Mouse (Mus musculus) left cerebral cortex, postnatal 14 days (tissue): ENCODE measurements around the gene Soga1. TPM values are rescaled to one million over a fixed set of nuclear protein-coding genes. Genes with fewer than 3 reads are reported as not detected.

Experiments used
- DNase-seq, 2 experiments: peaks; one replicate each; pipeline ENCODE4 v3.0.0; 2021 to 2022; ENCODE audit warnings: low spot score in 2 of 2, mixed read lengths in 1 of 2
- intact Hi-C: fragments of 180-260 bp; cut with DNase I; formaldehyde crosslinking; loops from one replicate; pipeline ENCODE4 v1.15.1; 2025
- total RNA-seq, 2 experiments: library from RNA; stranded (reverse); gene quantifications; 2 replicates each; pipeline ENCODE4 v1.2.3; 2021

Gene Soga1
- total RNA-seq, 2 experiments from 2014 or later: 38.8 to 41.1 TPM

DNA sequence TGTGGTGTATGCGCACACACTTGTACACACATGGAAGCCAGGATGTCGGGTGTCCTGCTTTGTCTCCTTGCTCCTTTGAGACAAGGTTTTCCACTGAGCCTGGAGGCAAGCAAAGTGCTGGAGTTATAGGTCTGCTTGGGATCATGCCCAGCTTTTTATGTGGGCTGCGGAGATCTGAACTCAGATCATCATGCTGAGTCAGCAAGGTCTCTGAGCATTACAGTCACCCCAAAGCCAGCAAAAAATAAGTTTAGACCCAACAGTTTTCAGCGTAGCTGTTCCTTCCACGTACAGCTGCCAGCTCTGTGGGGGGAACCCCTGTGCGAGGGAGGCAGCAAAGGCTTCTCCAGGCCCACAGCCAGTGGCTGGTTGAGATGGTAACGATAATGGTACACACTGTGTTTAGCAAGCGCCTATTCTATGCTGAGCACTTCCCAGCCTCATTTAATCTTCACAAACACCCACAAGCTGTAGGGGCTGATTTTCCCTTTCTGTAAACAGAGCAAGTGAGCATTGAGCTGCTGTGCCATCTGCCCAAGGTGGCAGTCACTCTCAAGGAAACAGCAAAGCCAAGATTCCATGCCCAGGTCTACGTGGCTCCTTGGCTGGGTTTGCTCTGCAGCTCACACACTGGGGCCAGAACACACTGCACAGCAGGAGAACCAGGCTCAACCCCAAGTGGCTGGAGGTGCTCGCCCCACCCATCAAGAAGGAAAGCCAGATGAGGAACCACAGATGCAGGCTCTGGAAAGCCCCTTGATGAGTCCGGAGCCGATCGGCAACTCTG lies 30.5 kb downstream of the Soga1 start:
- intact Hi-C loops: no loop called here

DNA sequence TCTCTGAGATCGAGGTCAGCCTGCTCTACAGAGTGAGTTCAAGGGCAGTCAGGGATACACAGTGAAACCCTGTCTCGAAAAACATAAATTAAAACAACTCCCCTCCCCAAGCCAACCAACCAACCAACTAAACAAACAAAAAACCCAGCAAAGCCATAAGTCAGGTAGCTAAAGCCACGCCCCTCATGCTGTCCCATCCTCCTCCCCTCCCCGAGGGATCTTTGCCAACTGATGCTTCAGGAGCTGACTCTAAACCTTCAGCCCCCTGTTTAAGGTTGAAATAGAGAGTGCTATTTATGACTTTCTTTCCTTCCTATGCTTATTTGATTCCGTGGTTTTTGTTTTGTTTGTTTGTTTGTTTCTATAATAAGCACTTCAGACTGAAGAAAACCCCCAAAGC lies 32.1 kb downstream of the Soga1 start:
- intact Hi-C loops: no loop called here
- DNase-seq: no peak

More for the DNA sequence above, 30.5 kb downstream of the Soga1 start:
- DNase-seq: peak; percentile 83 to 89

- intact Hi-C loops: no loop called here
- DNase-seq: no peak
These were observed 33.1 kb downstream of the Soga1 start for GRCm38 (mm10) chr2:157045932-157046331.

- intact Hi-C loops: loop anchor here (5.0 kb wide), 1 partner anchor 33 kb away; the partner anchor contains the start of gene Soga1
- DNase-seq: no peak
These were observed 35.1 kb downstream of the Soga1 start for GRCm38 (mm10) chr2:157043987-157044386.

DNA sequence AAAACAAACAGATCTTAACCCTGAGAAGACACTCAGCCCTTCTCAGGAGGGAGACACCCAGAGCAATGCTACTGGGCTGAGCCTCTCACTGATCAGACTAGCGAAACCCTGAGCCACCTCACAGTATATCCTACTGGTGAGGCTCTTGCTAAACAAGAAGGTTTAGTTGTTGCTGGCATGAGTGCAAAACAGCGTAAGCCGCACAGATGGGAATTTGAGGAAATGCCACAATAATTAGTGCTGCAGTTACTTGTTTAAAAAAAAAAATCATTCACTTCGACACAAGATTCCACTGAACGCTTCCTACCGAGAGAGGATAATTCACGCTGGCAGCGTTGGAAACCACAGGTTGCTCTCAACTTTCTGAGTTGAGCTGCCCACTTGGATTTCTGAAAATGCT lies 35.5 kb downstream of the Soga1 start:
- peak in 1 of 2 experiments; percentile 39 for DNase-seq
- intact Hi-C loops: loop anchor here (5.0 kb wide), 1 partner anchor 34 kb away; the partner anchor contains the start of gene Soga1

DNA sequence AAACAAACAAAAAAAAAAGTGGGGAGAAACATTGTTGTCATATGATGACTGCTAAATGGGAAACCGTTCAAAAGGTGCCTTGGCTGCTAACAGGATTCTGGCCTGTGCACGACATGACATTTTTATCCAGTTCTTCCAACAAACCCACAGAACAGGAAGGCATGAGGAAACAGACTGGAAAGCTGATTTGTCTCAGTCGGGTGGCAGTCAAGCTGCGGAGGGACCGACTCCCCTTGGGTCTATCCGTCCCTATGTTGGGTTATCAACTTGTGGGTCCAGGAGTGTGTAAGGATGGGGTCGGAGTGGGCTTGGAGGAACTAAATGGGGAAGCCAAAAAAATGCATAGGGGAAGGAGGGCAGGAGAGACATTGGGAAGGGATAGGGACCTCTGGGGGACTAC lies 37.6 kb downstream of the Soga1 start:
- intact Hi-C loops: loop anchor here (5.0 kb wide), 1 partner anchor 36 kb away; the partner anchor contains the start of gene Soga1

DNA sequence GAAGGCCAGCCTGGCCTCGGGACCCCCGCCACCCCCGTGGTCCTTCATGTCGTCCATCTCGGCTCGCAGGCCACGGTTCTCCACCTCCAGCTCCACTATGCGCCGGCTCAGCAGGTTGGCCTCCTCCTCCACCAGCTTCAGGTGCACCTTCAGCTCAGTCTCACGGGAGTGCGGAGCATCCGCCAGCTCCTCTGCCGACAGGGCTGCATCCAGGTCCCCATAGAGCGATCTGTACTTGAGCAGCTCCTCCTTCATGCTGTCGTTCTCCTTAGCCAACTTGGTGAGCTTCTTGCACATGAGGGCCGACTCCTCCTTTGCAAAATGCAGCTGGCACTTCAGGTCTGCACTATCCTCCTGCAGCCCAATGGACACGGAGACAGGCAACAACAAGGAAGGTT lies 38.4 kb downstream of the Soga1 start:
- intact Hi-C loops: loop anchor here (5.0 kb wide), 1 partner anchor 37 kb away; the partner anchor contains the start of gene Soga1
- DNase-seq: no peak

More for the DNA sequence above, 37.6 kb downstream of the Soga1 start:
- DNase-seq: no peak

GRCm38 (mm10) chr2:157039900-157040648 lies 39.0 kb downstream of the Soga1 start:
- intact Hi-C loops: loop anchor here (5.0 kb wide), 1 partner anchor 37 kb away; the partner anchor contains the start of gene Soga1
- no peak for DNase-seq

- no peak for DNase-seq
- intact Hi-C loops: no loop called here
These were observed 41.8 kb downstream of the Soga1 start for GRCm38 (mm10) chr2:157037303-157037702.

DNA sequence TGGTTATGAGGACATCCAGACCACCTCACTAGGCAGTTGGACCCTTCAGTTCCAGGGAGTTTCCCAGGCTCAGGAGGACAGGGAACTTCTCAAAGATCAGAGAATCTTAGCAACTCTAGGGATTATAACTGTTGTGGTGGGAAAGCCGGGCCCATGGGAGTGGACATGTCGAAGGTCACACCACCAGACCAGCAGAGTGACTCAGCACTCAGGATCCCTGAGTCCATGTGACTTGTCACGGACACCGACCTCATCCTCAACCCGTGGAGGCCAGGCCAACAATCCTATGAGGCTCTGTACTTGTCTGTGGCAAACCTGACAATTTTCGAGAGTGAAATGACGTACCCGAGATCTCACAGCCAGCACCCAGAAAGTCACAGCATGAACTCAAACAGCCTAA lies 42.7 kb downstream of the Soga1 start:
- intact Hi-C loops: no loop called here

DNA sequence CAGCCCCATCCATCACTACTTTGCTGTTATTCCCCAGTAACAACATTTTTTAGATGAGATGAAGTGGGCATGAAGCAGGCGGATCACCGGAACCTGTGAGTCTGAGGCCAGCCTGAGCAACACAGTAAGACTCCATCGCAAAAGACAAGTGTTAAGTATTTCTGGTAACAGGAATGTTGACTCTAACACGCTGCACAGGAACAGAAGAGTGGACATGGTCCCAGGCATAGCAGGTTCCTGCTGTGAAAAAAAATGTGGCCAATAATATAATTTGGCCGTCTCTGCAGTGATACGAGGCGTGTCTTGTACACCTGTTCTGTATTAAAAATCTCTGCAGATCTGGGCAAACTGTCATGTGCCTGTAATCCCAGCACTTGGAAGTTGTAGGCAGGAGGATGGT lies 43.7 kb downstream of the Soga1 start:
- intact Hi-C loops: no loop called here
- no peak for DNase-seq

More for the DNA sequence above, 42.7 kb downstream of the Soga1 start:
- no peak for DNase-seq

DNA sequence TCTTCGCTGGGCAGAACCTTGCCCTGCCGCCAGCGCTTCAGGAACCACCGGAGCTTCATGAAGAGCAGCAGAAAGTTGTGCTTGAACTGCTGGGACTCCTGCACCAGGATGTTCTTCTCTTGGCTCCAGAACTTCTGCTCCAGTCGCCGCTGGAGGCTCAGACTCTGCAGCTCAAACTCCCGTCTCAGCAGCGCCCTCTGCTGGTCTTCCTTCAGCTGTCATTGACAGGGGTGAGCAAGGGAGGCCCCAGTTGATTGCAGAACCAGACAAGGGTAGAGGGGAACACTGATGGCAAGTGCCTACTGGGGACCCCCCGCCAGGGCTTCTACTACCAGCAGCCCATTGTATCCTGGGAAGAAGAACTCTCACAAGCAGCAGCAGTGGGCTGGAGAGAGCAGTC lies 48.2 kb downstream of the Soga1 start:
- peak; percentile 78 to 90 for DNase-seq
- intact Hi-C loops: loop anchor here (5.0 kb wide), 1 partner anchor 66 kb away; no protein-coding TSS in a partner anchor

DNA sequence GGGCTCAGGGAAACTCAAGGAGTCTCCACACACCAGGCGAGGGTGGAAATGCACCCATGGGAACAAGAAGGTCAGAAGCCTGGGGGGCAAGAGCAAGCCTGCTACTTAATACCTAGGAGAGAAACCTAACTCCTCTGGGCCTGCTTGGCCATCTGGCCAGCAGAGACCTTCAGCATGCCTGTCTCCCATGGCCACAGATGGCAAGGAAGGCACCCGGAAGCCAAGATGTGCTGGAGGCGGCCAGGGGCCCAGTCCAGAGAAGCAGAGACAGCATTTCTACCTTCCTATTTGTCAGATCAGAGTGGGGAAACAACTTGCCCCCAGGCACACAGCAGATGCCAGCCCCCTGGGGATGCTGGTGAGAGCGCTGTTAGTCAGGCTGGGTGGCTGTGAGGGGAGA lies 50.8 kb downstream of the Soga1 start:
- intact Hi-C loops: no loop called here
- no peak for DNase-seq

DNA sequence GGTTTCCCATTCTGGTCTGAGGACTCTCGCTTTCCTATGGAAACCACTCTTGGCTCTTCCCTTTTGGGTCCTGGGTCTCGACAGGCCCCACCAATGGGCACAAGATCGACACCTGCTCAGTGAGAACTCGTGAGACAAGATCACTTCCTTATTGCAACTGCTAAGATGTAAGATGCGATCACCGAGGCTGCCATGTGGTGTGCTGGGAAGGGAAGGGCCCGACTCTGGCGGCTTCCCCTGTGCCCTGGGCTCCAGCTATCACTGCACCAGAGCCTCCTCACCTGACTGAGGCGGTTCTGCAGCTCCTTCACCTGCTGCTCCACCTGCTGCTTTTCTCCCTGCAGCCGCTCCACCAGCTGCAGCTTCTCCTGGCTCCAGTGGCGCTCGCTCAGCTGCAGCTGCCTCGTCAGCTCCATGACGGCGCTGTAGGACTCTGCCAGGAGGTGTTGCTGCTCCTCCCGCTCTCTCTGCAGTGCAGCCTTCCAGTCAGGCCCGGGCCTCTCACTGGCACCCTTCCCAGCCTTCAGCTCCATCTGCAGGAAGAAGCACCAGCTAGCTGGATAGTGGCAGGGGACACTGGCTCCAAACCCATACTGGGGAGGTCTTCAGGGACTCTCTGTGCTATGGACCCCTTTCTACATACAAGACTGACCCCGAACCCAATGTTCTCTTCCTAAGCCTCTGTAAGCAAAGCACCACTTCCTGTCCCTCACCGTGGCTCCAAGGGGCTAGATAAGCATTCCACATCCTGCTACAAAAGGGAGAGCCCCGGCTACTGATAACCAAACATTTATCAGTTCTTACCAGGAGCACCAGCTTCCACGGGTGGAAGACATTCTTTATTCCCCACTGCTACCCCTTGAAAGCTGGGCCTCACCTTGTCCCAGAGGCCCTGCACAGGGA lies 51.7 kb downstream of the Soga1 start:
- intact Hi-C loops: no loop called here
- DNase-seq: peak; percentile 64 to 66

- DNase-seq: no peak
- intact Hi-C loops: no loop called here
These were observed 57.9 kb downstream of the Soga1 start for GRCm38 (mm10) chr2:157021156-157021555.

DNA sequence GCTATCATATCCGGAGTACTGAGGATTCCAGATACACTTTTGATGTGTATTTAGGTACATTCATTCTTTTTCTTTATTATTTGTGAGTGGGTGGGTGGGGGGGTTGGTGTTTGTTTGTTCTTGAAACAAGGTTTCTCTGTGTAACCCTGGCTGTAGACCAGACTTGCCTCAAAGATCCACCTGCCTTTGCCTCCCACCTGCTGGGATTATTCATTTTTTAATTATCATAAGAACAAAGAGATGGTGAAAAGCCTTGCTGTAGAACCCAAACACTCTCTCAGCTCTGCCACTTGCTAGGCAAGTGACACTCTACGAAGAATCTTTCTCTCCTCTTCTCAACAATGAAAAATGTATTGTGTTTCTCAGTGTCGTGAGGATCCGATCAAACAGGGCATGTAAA lies 59.8 kb downstream of the Soga1 start:
- intact Hi-C loops: no loop called here
- no peak for DNase-seq

GRCm38 (mm10) chr2:157016529-157017270 lies 62.4 kb downstream of the Soga1 start:
- no peak for DNase-seq
- intact Hi-C loops: no loop called here

GRCm38 (mm10) chr2:157012341-157012740 lies 66.7 kb downstream of the Soga1 start:
- intact Hi-C loops: no loop called here
- DNase-seq: no peak
